Mouse (Mus musculus) lung, embryonic 14.5 days (tissue): ENCODE results near the gene Gm47969. TPM values are rescaled to one million over a fixed set of nuclear protein-coding genes. Genes with fewer than 3 reads are reported as not detected.
A peak's percentile ranks its signal among the peaks of the same experiment; 100 is the strongest.

Experiments
- ATAC-seq: fragments of 200-750 bp; cut with Nextera tagmentation; 2 replicates; pipeline ENCODE4 v1.8.0; 2017; ENCODE audit warnings: mild to moderate bottlenecking, moderate TSS enrichment, moderate library complexity; ENCODE audit not compliant: insufficient read depth
- DNase-seq: peaks from one replicate; pipeline ENCODE4 v3.0.0-alpha.2; 2015
- H3K27ac ChIP-seq: fragments of 300-500 bp; sonication (generic); 2 replicates; pipeline ENCODE4 v1.5.1; 2014; ENCODE audit warnings: low read depth, mild to moderate bottlenecking, moderate library complexity
- H3K27me3 ChIP-seq: fragments of 300-500 bp; sonication (generic); 2 replicates; pipeline ENCODE4 v1.6.1; 2014; ENCODE audit warnings: low read length, control low read depth; ENCODE audit not compliant: insufficient read depth
- H3K36me3 ChIP-seq: fragments of 300-500 bp; sonication (generic); 2 replicates; pipeline ENCODE4 v1.6.1; 2014; ENCODE audit warnings: control low read depth; ENCODE audit not compliant: insufficient read depth
- H3K4me1 ChIP-seq: fragments of 300-500 bp; sonication (generic); 2 replicates; pipeline ENCODE4 v1.6.1; 2014; ENCODE audit warnings: antibody characterized with exemption, control low read depth; ENCODE audit not compliant: insufficient read depth
- H3K4me2 ChIP-seq: fragments of 300-500 bp; sonication (generic); 2 replicates; pipeline ENCODE4 v1.6.1; 2014; ENCODE audit warnings: mild to moderate bottlenecking
- H3K4me3 ChIP-seq: fragments of 300-500 bp; sonication (generic); 2 replicates; pipeline ENCODE4 v1.5.1; 2014; ENCODE audit warnings: low read depth, low read length
- H3K9ac ChIP-seq: fragments of 300-500 bp; sonication (generic); 2 replicates; pipeline ENCODE4 v1.6.1; 2014
- H3K9me3 ChIP-seq: fragments of 300-500 bp; sonication (generic); 2 replicates; pipeline ENCODE4 v1.6.1; 2016; ENCODE audit warnings: low read depth, low read length, control low read depth
- CTCF ChIP-seq: IDR thresholded peaks from 2 replicates; pipeline ENCODE4 v1.5.1; 2016; ENCODE audit warnings: antibody characterized with exemption, low read depth
- WGBS: fragments of 180-500 bp; shearing (Covaris S2); extraction: QIAGEN DNeasy Blood & Tissue Kit; methylation state at CpG from one replicate; pipeline ENCODE4 v1.1.7; 2014; 5-methylcytosine and 5-hydroxymethylcytosine counted together
- polyA plus RNA-seq: library from polyadenylated mRNA; unstranded; fragments of >200 nt; fragmentation: Nextera tagmentation; extraction: Ambion mirVana; gene quantifications from 2 replicates; pipeline ENCODE4 v1.2.1, GENCODE M21; 2014

Gm47969 gene
- polyA plus RNA-seq, 1 experiment from 2014 or later, result not detected

GRCm38 (mm10) chr1:83058481-83058880 is 13.7 kb downstream of the Gm47969 start:
- H3K9ac ChIP-seq, result no peak overlapping the region
- no peaks in the 10 kb centered on the region for H3K9me3 ChIP-seq
- no peaks in the 10 kb centered on the region for H3K4me1 ChIP-seq
- no peak overlapping the region for H3K27ac ChIP-seq
- 33% methylated on average over 1 of the region's 1 CpGs for WGBS
- DNase-seq, result no peak
- no peak for TF ChIP-seq CTCF
- H3K27me3 ChIP-seq, result no peaks in the 10 kb centered on the region
- no peak overlapping the region for H3K4me2 ChIP-seq
- no peak overlapping the region for H3K4me3 ChIP-seq
- H3K36me3 ChIP-seq, result no peaks in the 10 kb centered on the region
- ATAC-seq, result no peak

DNA sequence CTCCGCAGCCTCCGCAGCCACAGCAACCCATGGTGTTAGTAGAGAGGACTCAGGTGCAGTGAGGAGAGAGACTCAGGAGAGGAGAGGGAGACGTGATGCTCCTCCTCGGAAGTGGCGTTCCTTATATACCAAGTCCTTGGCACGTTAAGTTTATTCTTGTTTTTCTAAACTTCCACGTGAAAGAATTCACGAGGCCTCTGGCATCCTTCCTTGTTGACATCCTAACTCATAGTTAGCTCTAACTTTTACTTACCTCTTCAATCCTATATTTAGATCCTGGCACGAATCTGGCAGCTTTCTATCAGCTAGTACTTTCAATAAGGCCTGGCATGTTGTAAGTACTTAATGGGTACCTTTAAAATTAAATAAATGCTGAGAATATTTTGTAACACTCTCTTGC is 14.5 kb downstream of the Gm47969 start, which contains the start of gene A030005K14Rik:
A030005K14Rik (minus strand) TSS at position 101 of the 400 bp plus-strand sequence.
- no peak for TF ChIP-seq CTCF
- Histone ChIP-seq H3K36me3 (no peaks in the 10 kb centered on the region), H3K27me3 (no peaks in the 10 kb centered on the region), H3K9ac (no peak within 1 kb of the TSS), H3K27ac (no peak within 1 kb of the TSS), H3K4me2 (no peak within 1 kb of the TSS), H3K4me1 (no peaks in the 10 kb centered on the region), H3K4me3 (no peak within 1 kb of the TSS), H3K9me3 (no peaks in the 10 kb centered on the region)
- WGBS, result 74% methylated on average over 9 of the region's 9 CpGs
- DNase-seq (no peak), ATAC-seq (no peak)

GRCm38 (mm10) chr1:83060643-83061042 is 15.9 kb downstream of the Gm47969 start, which contains the start of gene Krtap28-13:
Krtap28-13 (plus strand) TSS chr1:83060930.
- H3K4me1 ChIP-seq, result no peaks in the 10 kb centered on the region
- no peak within 1 kb of the TSS for H3K4me3 ChIP-seq
- H3K9ac ChIP-seq, result no peak within 1 kb of the TSS
- no peak for ATAC-seq
- no peak within 1 kb of the TSS for H3K4me2 ChIP-seq
- H3K27me3 ChIP-seq, result no peaks in the 10 kb centered on the region
- H3K9me3 ChIP-seq, result no peaks in the 10 kb centered on the region
- no peak for TF ChIP-seq CTCF
- no peaks in the 10 kb centered on the region for H3K36me3 ChIP-seq
- WGBS, result 88% methylated on average over 4 of the region's 4 CpGs
- H3K27ac ChIP-seq, result no peak within 1 kb of the TSS
- no peak for DNase-seq

- no peaks in the 10 kb centered on the region for H3K27me3 ChIP-seq
- no peaks in the 10 kb centered on the region for H3K9me3 ChIP-seq
- H3K36me3 ChIP-seq, result no peaks in the 10 kb centered on the region
- H3K4me3 ChIP-seq, result no peak overlapping the region
- no peak overlapping the region for H3K4me2 ChIP-seq
- no peak overlapping the region for H3K27ac ChIP-seq
- DNase-seq, result peak; percentile 83
- TF ChIP-seq CTCF, result peak; percentile 66
- H3K9ac ChIP-seq, result no peak overlapping the region
- H3K4me1 ChIP-seq, result no peaks in the 10 kb centered on the region
- no peak for ATAC-seq
- 21% methylated on average over 3 of the region's 3 CpGs for WGBS
These were observed 20.1 kb downstream of the Gm47969 start for GRCm38 (mm10) chr1:83064851-83065250.

DNA sequence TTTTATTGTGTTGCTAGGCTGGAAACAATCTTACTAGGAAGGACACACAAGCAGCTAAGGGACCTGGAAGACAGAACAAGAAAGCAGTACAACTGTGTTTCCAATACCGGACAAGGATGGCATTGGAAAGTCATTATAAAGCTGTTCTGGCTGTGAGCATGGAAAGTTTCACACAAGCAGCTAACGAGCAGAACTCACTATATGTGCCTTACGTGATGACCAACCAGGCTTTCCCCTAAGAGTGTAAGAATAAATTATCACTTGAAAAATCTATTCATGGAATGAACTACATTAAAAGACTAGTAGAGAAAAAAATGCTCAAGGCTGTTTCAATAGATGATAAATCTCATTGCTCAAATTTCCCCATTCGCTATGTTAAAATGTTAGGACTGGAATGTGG is 21.8 kb downstream of the Gm47969 start:
- no peak overlapping the region for H3K4me3 ChIP-seq
- no peak for DNase-seq
- ATAC-seq, result no peak
- no peaks in the 10 kb centered on the region for H3K27me3 ChIP-seq
- no peaks in the 10 kb centered on the region for H3K9me3 ChIP-seq
- H3K36me3 ChIP-seq, result no peaks in the 10 kb centered on the region
- TF ChIP-seq CTCF, result no peak
- H3K4me2 ChIP-seq, result no peak overlapping the region
- no peaks in the 10 kb centered on the region for H3K4me1 ChIP-seq
- no peak overlapping the region for H3K9ac ChIP-seq
- WGBS, result 87% methylated on average over 4 of the region's 4 CpGs
- no peak overlapping the region for H3K27ac ChIP-seq

DNA sequence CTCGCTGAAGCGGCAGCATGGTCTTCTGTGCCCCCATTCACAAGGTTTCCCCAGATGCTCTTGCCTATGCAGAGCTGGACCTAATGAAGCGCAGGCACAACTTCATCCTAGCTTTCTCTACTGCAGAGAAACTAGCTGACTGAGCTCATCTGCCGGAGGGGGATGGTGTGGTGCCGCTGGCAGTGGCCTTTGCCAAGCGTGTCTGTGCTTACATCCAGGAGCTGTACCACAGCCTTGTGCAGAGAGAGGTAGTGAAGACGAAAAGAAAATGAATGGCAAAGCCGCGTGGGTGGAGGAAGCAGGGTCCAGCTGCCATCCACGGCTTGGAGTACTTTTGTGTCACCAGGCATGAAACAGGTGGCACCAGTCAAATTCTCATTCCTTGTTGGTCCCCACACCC is 22.5 kb downstream of the Gm47969 start:
- DNase-seq, result no peak

DNA sequence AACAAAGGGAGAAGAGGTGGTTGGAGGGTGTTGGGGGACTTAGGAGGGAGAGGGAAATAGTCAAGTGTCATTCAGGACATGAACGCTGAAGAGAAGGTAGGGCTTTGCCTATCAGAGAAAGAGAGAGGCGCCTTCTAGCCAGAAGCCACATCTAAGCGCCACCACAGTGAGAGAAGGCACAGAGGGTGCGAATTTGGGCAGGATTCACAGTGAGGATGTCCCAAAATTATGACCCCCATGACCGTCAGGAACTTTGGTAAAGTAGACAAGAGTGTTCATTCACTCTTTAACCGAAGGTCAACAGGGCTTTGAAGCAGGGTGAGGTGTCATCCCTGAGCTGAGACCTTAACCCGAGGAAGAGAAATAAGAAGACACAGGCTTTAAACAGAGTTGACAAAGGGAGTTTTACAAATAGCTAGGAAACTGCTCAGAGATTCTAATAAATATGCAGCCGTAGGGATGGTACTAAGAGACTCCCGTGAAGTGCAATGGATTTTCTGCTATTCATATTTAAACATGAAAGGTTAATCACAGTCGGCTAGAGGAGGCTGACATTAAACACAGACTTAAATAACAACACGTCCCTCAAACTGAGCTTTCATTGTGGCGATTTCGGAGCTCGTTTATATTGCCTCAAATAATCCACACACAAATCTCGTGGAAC is 30.9 kb downstream of the Gm47969 start:
- no peak overlapping the region; the same call in 1 of the 2 replicates for H3K4me3 ChIP-seq
- H3K9ac ChIP-seq, result peak overlapping the region; percentile 29; the same call in 1 of the 2 replicates
- no peaks in the 10 kb centered on the region for H3K4me1 ChIP-seq
- no peak for DNase-seq
- H3K4me2 ChIP-seq, result peak overlapping the region; percentile 55
- no peaks in the 10 kb centered on the region for H3K36me3 ChIP-seq
- ATAC-seq, result peak; percentile 17; the same call in 1 of the 2 replicates
- no peaks in the 10 kb centered on the region for H3K27me3 ChIP-seq
- no peak overlapping the region for H3K27ac ChIP-seq
- no peak for TF ChIP-seq CTCF
- no peaks in the 10 kb centered on the region for H3K9me3 ChIP-seq
- 33% methylated on average over 15 of the region's 15 CpGs for WGBS

More for the DNA sequence above, 22.5 kb downstream of the Gm47969 start:
- H3K9ac ChIP-seq, result no peak overlapping the region
- H3K4me1 ChIP-seq, result no peaks in the 10 kb centered on the region
- no peak for TF ChIP-seq CTCF
- no peaks in the 10 kb centered on the region for H3K27me3 ChIP-seq
- no peaks in the 10 kb centered on the region for H3K36me3 ChIP-seq
- H3K9me3 ChIP-seq, result no peaks in the 10 kb centered on the region
- no peak overlapping the region for H3K27ac ChIP-seq
- 79% methylated on average over 10 of the region's 10 CpGs for WGBS
- no peak overlapping the region for H3K4me3 ChIP-seq
- no peak for ATAC-seq
- no peak overlapping the region for H3K4me2 ChIP-seq
